Mouse (Mus musculus): ENCODE results near the gene Pik3r1. TPM values are rescaled to one million over a fixed set of nuclear protein-coding genes. Genes with fewer than 3 reads are reported as not detected.

Gene Pik3r1
- 100 to 1,000 TPM; 102 to 142 TPM for total RNA-seq (2021)

GRCm38 (mm10) chr13:101767809-101768629 is at the start of gene Pik3r1:
Gene Pik3r1 (minus strand): TSS chr13:101768217.
- intact Hi-C loops (cut with DNase I), result loop anchor here (2.0 to 5.0 kb wide), 3 partner anchors 31 to 224 kb away; no protein-coding TSS in a partner anchor
- peak; percentile 95 to 97 for DNase-seq

GRCm38 (mm10) chr13:101813267-101813900 is 45.4 kb upstream of the Pik3r1 start:
- peak in 1 of 2 experiments; percentile 25 for DNase-seq
- intact Hi-C loops (cut with DNase I), result no loop called here

- DNase-seq, result no peak
- intact Hi-C loops (cut with DNase I), result no loop called here
Measured at GRCm38 (mm10) chr13:101812341-101812740, 44.3 kb upstream of the Pik3r1 start.

GRCm38 (mm10) chr13:101811882-101812281 is 43.9 kb upstream of the Pik3r1 start:
- intact Hi-C loops (cut with DNase I), result no loop called here
- DNase-seq, result peak; percentile 51 to 71

GRCm38 (mm10) chr13:101810667-101811066 is 42.6 kb upstream of the Pik3r1 start:
- DNase-seq, result peak; percentile 26 to 39
- intact Hi-C loops (cut with DNase I), result no loop called here

- intact Hi-C loops (cut with DNase I), result no loop called here
- DNase-seq, result no peak
Measured at GRCm38 (mm10) chr13:101809796-101810195, 41.8 kb upstream of the Pik3r1 start.

- intact Hi-C loops (cut with DNase I), result no loop called here
- no peak for DNase-seq
Measured at GRCm38 (mm10) chr13:101805559-101806091, 37.6 kb upstream of the Pik3r1 start.

- peak; percentile 61 to 69 for DNase-seq
- intact Hi-C loops (cut with DNase I), result loop anchor here (2.0 to 5.0 kb wide), 2 partner anchors 33 to 64 kb away; partner anchors contain the start of gene Pik3r1
Measured at GRCm38 (mm10) chr13:101801372-101802186, 33.6 kb upstream of the Pik3r1 start.

GRCm38 (mm10) chr13:101800833-101801371 is 32.9 kb upstream of the Pik3r1 start:
- no peak for DNase-seq
- intact Hi-C loops (cut with DNase I), result loop anchor here (2.0 to 5.0 kb wide), 2 partner anchors 32 to 64 kb away; partner anchors contain the start of gene Pik3r1

- DNase-seq, result no peak
- intact Hi-C loops (cut with DNase I), result loop anchor here (2.0 to 5.0 kb wide), 2 partner anchors 31 to 63 kb away; partner anchors contain the start of gene Pik3r1
Measured at GRCm38 (mm10) chr13:101800021-101800596, 32.1 kb upstream of the Pik3r1 start.

GRCm38 (mm10) chr13:101799318-101799717 is 31.3 kb upstream of the Pik3r1 start:
- intact Hi-C loops (cut with DNase I), result no loop called here
- DNase-seq, result no peak

GRCm38 (mm10) chr13:101798522-101798921 is 30.5 kb upstream of the Pik3r1 start:
- intact Hi-C loops (cut with DNase I), result loop anchor here (1.0 kb wide), 1 partner anchor 19 kb away; no protein-coding TSS in a partner anchor

GRCm38 (mm10) chr13:101796983-101797382 is 29.0 kb upstream of the Pik3r1 start:
- no peak for DNase-seq
- intact Hi-C loops (cut with DNase I), result no loop called here

More at GRCm38 (mm10) chr13:101798522-101798921, 30.5 kb upstream of the Pik3r1 start:
- no peak for DNase-seq

GRCm38 (mm10) chr13:101785705-101786104 is 17.7 kb upstream of the Pik3r1 start:
- no peak for DNase-seq
- intact Hi-C loops (cut with DNase I), result no loop called here

- intact Hi-C loops (cut with DNase I), result no loop called here
- no peak for DNase-seq
Measured at GRCm38 (mm10) chr13:101784651-101785289, 16.8 kb upstream of the Pik3r1 start.

- intact Hi-C loops (cut with DNase I), result loop anchor here (1.0 kb wide), 1 partner anchor 19 kb away; no protein-coding TSS in a partner anchor
- no peak for DNase-seq
Measured at GRCm38 (mm10) chr13:101779011-101779410, 11.0 kb upstream of the Pik3r1 start.

- no peak for DNase-seq
- intact Hi-C loops (cut with DNase I), result no loop called here
Measured at GRCm38 (mm10) chr13:101777851-101778250, 9.8 kb upstream of the Pik3r1 start.

GRCm38 (mm10) chr13:101771071-101771470 is 3.1 kb upstream of the Pik3r1 start:
- no peak for DNase-seq
- intact Hi-C loops (cut with DNase I), result no loop called here

GRCm38 (mm10) chr13:101769955-101770354 is 1.9 kb upstream of the Pik3r1 start:
- DNase-seq, result no peak
- intact Hi-C loops (cut with DNase I), result loop anchor here (2.0 to 5.0 kb wide), 2 partner anchors 31 to 222 kb away; no protein-coding TSS in a partner anchor

All from heart, postnatal 36 days (tissue).